12 mouse cellular contexts compared by ENCODE assay signal in genomic region chr12:79676896-79677295, GRCm38 (mm10).
DNase-seq lines count a peak whose midpoint lies in the region; ATAC-seq and TF ChIP-seq lines count a peak whose summit lies in the region.
"Had no signal": no experiment of that assay in that cellular context is flagged by ENCODE, and none has a peak within 500 bp of the region (broad histone marks: within the 10 kb centered on the region; RNA-seq: fewer than 3 reads in every experiment).

No protein-coding gene starts in this region.

- intact Hi-C loops in gastrocnemius, adult 2 months (cut with DNase I), result no loop called here

- peaks cover 26% of the 10 kb centered on the region for H3K4me1 ChIP-seq in kidney, postnatal 0 days (replicated peaks; ENCODE audit: insufficient read depth, low read length)
- peaks cover 51% of the 10 kb centered on the region for H3K4me1 ChIP-seq in limb, embryonic 15.5 days

- no peak for ATAC-seq in kidney, postnatal 0 days (replicated peaks; ENCODE audit: low FRiP score, low read depth)
- ATAC-seq in common myeloid progenitor, adult 5-6 weeks (replicated peaks; ENCODE audit: low read depth, poor library complexity, severe bottlenecking), result 0 out of 2 replicates have a peak, but pooled peaks have one; percentile 25
- ATAC-seq in limb, embryonic 15.5 days (ENCODE audit: insufficient number of reproducible peaks, low FRiP score, low TSS enrichment, low read depth), result no peak

- H3K4me3 ChIP-seq in gastrocnemius, adult 2 months, result no peak overlapping the region
- no peak overlapping the region for H3K4me3 ChIP-seq in kidney, postnatal 0 days (replicated peaks; ENCODE audit: low read depth, low read length)
- no peak overlapping the region for H3K4me3 ChIP-seq in limb, embryonic 15.5 days

- no peak overlapping the region for H3K4me2 ChIP-seq in kidney, postnatal 0 days (ENCODE audit: low read length)
- H3K4me2 ChIP-seq in limb, embryonic 15.5 days, result no peak overlapping the region

- no peaks in the 10 kb centered on the region for H3K9me3 ChIP-seq in kidney, postnatal 0 days (replicated peaks; ENCODE audit: low read length)
- no peaks in the 10 kb centered on the region for H3K9me3 ChIP-seq in limb, embryonic 15.5 days

- WGBS in kidney, postnatal 0 days, result 68% methylated on average over 5 of the region's 5 CpGs
- 66% methylated on average over 5 of the region's 5 CpGs for WGBS in limb, embryonic 15.5 days

- H3K9ac ChIP-seq in kidney, postnatal 0 days (ENCODE audit: low read depth, low read length), result no peak overlapping the region
- no peak overlapping the region for H3K9ac ChIP-seq in limb, embryonic 15.5 days

- DNase-seq in gastrocnemius, adult 2 months, result no peak
- no peak for DNase-seq in gastrocnemius, postnatal 25 days
- DNase-seq in kidney, postnatal 0 days (ENCODE audit: low spot score), result no peak
- no peak for DNase-seq in kidney, adult 11 months
- no peak for DNase-seq in right cerebral cortex, postnatal 10 days (ENCODE audit: low spot score in 2 of 2)
- no peak for DNase-seq in urinary bladder, postnatal 14 days (ENCODE audit: low spot score)
- DNase-seq: cerebellum, adult 8-10 months; kidney, postnatal 14 days; lung, postnatal 4 days; thymus, postnatal 25 days had no signal

- H3K27me3 ChIP-seq in kidney, postnatal 0 days (ENCODE audit: insufficient read depth, low read length), result no peaks in the 10 kb centered on the region
- no peaks in the 10 kb centered on the region for H3K27me3 ChIP-seq in limb, embryonic 15.5 days

- H3K27ac ChIP-seq in gastrocnemius, adult 2 months, result peak overlapping the region; percentile 79
- 0 out of 2 replicates have a peak overlapping the region, but pooled peaks have one; percentile 83 for H3K27ac ChIP-seq in kidney, postnatal 0 days
- H3K27ac ChIP-seq in limb, embryonic 15.5 days, result peak overlapping the region; percentile 87

- no peaks in the 10 kb centered on the region for H3K36me3 ChIP-seq in kidney, postnatal 0 days (ENCODE audit: insufficient read depth, low read length)
- H3K36me3 ChIP-seq in limb, embryonic 15.5 days, result no peaks in the 10 kb centered on the region

- no peak for TF ChIP-seq CTCF in gastrocnemius, adult 2 months (IDR thresholded peaks at IDR 0.05)
- TF ChIP-seq CTCF in kidney, postnatal 0 days (IDR thresholded peaks at IDR 0.05; ENCODE audit: low read depth), result no peak
